Mouse (Mus musculus) hindlimb bud, embryonic 11.5 days (tissue): ENCODE measurements around the gene Wdr46.
"Not testable (repeated sequence)": the region's sequence is repeated elsewhere in the genome, so short reads cannot be mapped to it uniquely, and the experiment has no call there.

Source experiments
- DNase-seq: peaks from one replicate; pipeline ENCODE4 v3.0.0-alpha.2; 2012; ENCODE audit warnings: low read depth, low spot score; ENCODE audit errors: extremely low spot score

Wdr46 gene

GRCm38 (mm10) chr17:33973572-33973971, 33.1 kb downstream of the Wdr46 start:
- DNase-seq, result no peak

GRCm38 (mm10) chr17:33977861-33978557, 37.5 kb downstream of the Wdr46 start:
- DNase-seq, result no peak

- no peak for DNase-seq
Observed at GRCm38 (mm10) chr17:33978631-33979031, 38.2 kb downstream of the Wdr46 start.

- no peak for DNase-seq
Observed at GRCm38 (mm10) chr17:33979512-33980050, 39.1 kb downstream of the Wdr46 start.

- DNase-seq, result no peak
Observed at GRCm38 (mm10) chr17:33980181-33981035, 39.9 kb downstream of the Wdr46 start.

GRCm38 (mm10) chr17:33981192-33981909, 40.9 kb downstream of the Wdr46 start:
- DNase-seq, result not testable (repeated sequence)

- not testable (repeated sequence) for DNase-seq
Observed at GRCm38 (mm10) chr17:33982136-33982535, 41.7 kb downstream of the Wdr46 start.

GRCm38 (mm10) chr17:33991788-33992664, 51.6 kb downstream of the Wdr46 start:
- no peak for DNase-seq

GRCm38 (mm10) chr17:33994959-33995358, 54.5 kb downstream of the Wdr46 start:
- DNase-seq, result no peak

- DNase-seq, result no peak
Observed at GRCm38 (mm10) chr17:33995651-33996050, 55.2 kb downstream of the Wdr46 start.

- DNase-seq, result not testable (repeated sequence)
Observed at GRCm38 (mm10) chr17:33997025-33997424, 56.6 kb downstream of the Wdr46 start.

GRCm38 (mm10) chr17:33998697-33999096, 58.2 kb downstream of the Wdr46 start:
- DNase-seq, result not testable (repeated sequence)
